ENCODE assay signal across 15 mouse cellular contexts in genomic region chr9:80262367-80263026, GRCm38 (mm10).
DNase-seq lines count a peak whose midpoint lies in the region; ATAC-seq and TF ChIP-seq lines count a peak whose summit lies in the region.
"Had no signal": no experiment of that assay in that cellular context is flagged by ENCODE, and none has a peak within 500 bp of the region (broad histone marks: within the 10 kb centered on the region; RNA-seq: fewer than 3 reads in every experiment).

No protein-coding gene starts in this region.

- H3K4me3 ChIP-seq in hindbrain, postnatal 0 days (ENCODE audit: low read length) = no peak overlapping the region
- H3K4me3 ChIP-seq: embryonic facial prominence, embryonic 15.5 days; hindbrain, embryonic 13.5 days; neural tube, embryonic 15.5 days had no signal

- no peak overlapping the region for H3K4me2 ChIP-seq in hindbrain, postnatal 0 days (ENCODE audit: low read depth, low read length)
- H3K4me2 ChIP-seq: embryonic facial prominence, embryonic 15.5 days; hindbrain, embryonic 13.5 days; neural tube, embryonic 15.5 days had no signal

- ATAC-seq in activated CD4-positive, CD25-positive, alpha-beta regulatory T cell, adult 4 months = no peak
- ATAC-seq in hindbrain, postnatal 0 days = no peak
- ATAC-seq: midbrain, embryonic 16.5 days had no signal

- DNase-seq in heart, adult 18-20 months = peak; percentile 14 to 23
- no peak for DNase-seq in heart, postnatal 14 days
- DNase-seq in thymus, postnatal 4 days = peak; percentile 22
- DNase-seq in thymus, postnatal 0 days (ENCODE audit: low spot score) = no peak
- peak; percentile 20 to 30 for DNase-seq in heart, postnatal 10 days
- DNase-seq in ovary, postnatal 36 days (ENCODE audit: low spot score) = no peak
- no peak for DNase-seq in hindbrain, postnatal 0 days (ENCODE audit: low spot score)
- DNase-seq: cerebellum, adult 11-12 months; lung, postnatal 14 days; right cerebral cortex, postnatal 14 days had no signal

- WGBS in hindbrain, postnatal 0 days = 47% methylated on average over 8 of the region's 8 CpGs

- H3K9ac ChIP-seq in hindbrain, postnatal 0 days (replicated peaks; ENCODE audit: low read length) = no peak overlapping the region
- H3K9ac ChIP-seq: embryonic facial prominence, embryonic 15.5 days; hindbrain, embryonic 13.5 days; neural tube, embryonic 15.5 days had no signal

- H3K9me3 ChIP-seq in hindbrain, postnatal 0 days (ENCODE audit: low read length) = no peaks in the 10 kb centered on the region
- H3K9me3 ChIP-seq: embryonic facial prominence, embryonic 15.5 days; hindbrain, embryonic 13.5 days; neural tube, embryonic 15.5 days had no signal

- intact Hi-C loops in heart, postnatal 14 days (cut with DNase I) = no loop called here
- intact Hi-C loops in heart, postnatal 10 days (cut with DNase I) = no loop called here

- no peak overlapping the region for H3K27ac ChIP-seq in hindbrain, postnatal 0 days
- H3K27ac ChIP-seq: embryonic facial prominence, embryonic 15.5 days; hindbrain, embryonic 13.5 days; neural tube, embryonic 15.5 days had no signal

- no peak for TF ChIP-seq CTCF in hindbrain, postnatal 0 days (IDR thresholded peaks at IDR 0.05; ENCODE audit: low read depth)

- no peaks in the 10 kb centered on the region for H3K4me1 ChIP-seq in hindbrain, postnatal 0 days (ENCODE audit: insufficient read depth, low read length)
- H3K4me1 ChIP-seq: hindbrain, embryonic 13.5 days; neural tube, embryonic 15.5 days had no signal

- H3K36me3 ChIP-seq in hindbrain, postnatal 0 days (ENCODE audit: insufficient read depth, low read length) = peaks cover 5% of the 10 kb centered on the region; the same call in 1 of the 2 replicates
- H3K36me3 ChIP-seq: embryonic facial prominence, embryonic 15.5 days; hindbrain, embryonic 13.5 days had no signal

- no peaks in the 10 kb centered on the region for H3K27me3 ChIP-seq in hindbrain, postnatal 0 days (ENCODE audit: insufficient read depth, low read length)
- H3K27me3 ChIP-seq: embryonic facial prominence, embryonic 15.5 days; hindbrain, embryonic 13.5 days; neural tube, embryonic 15.5 days had no signal

Comparison
In these comparisons a context has a peak if more than half of its experiments do, and no peak if none do; other contexts are left out.
1. DNase-seq: peak in heart, adult 18-20 months (2 of 2), thymus, postnatal 4 days (single experiment) and heart, postnatal 10 days (2 of 2); none in heart, postnatal 14 days (0 of 2), thymus, postnatal 0 days (single experiment), ovary, postnatal 36 days (single experiment) and hindbrain, postnatal 0 days (single experiment).